Mouse (Mus musculus) embryonic facial prominence, embryonic 15.5 days (tissue): ENCODE data around the gene 9130409I23Rik. TPM values are rescaled to one million over a fixed set of nuclear protein-coding genes. Genes with fewer than 3 reads are reported as not detected.

Experiments
- ATAC-seq: fragments of 200-750 bp; cut with Nextera tagmentation; 2 replicates; pipeline ENCODE4 v1.8.0; 2017; ENCODE audit warnings: low read depth, moderate TSS enrichment; ENCODE audit not compliant: insufficient number of reproducible peaks, low FRiP score, low TSS enrichment
- H3K27ac ChIP-seq: fragments of 300-500 bp; sonication (generic); replicated peaks from 2 replicates; pipeline ENCODE4 v1.5.1; 2015; ENCODE audit warnings: mild to moderate bottlenecking, inconsistent platforms
- H3K27me3 ChIP-seq: fragments of 300-500 bp; sonication (generic); 2 replicates; pipeline ENCODE4 v1.6.1; 2015; ENCODE audit warnings: inconsistent platforms
- H3K36me3 ChIP-seq: fragments of 300-500 bp; sonication (generic); 2 replicates; pipeline ENCODE4 v1.6.1; 2015; ENCODE audit warnings: mild to moderate bottlenecking, inconsistent platforms
- H3K4me1 ChIP-seq: fragments of 300-500 bp; sonication (generic); 2 replicates; pipeline ENCODE4 v1.6.1; 2015; ENCODE audit warnings: inconsistent platforms
- H3K4me2 ChIP-seq: fragments of 300-500 bp; sonication (generic); replicated peaks from 2 replicates; pipeline ENCODE4 v1.6.1; 2015; ENCODE audit warnings: mild to moderate bottlenecking, inconsistent platforms
- H3K4me3 ChIP-seq: fragments of 300-500 bp; sonication (generic); replicated peaks from 2 replicates; pipeline ENCODE4 v1.5.1; 2015; ENCODE audit warnings: mild to moderate bottlenecking, inconsistent platforms
- H3K9ac ChIP-seq: fragments of 300-500 bp; sonication (generic); 2 replicates; pipeline ENCODE4 v1.6.1; 2015; ENCODE audit warnings: inconsistent platforms
- H3K9me3 ChIP-seq: fragments of 300-500 bp; sonication (generic); replicated peaks from 2 replicates; pipeline ENCODE4 v1.6.1; 2016; ENCODE audit warnings: inconsistent platforms
- whole genome bisulfite sequencing: fragments of 180-500 bp; shearing (Covaris S2); methylation state at CpG from one replicate; pipeline ENCODE4 v1.1.7; 2015; 5-methylcytosine and 5-hydroxymethylcytosine counted together
- polyA plus RNA-seq: library from polyadenylated mRNA; unstranded; fragments of >200 nt; fragmentation: Nextera tagmentation; extraction: Ambion mirVana; gene quantifications from 2 replicates; pipeline ENCODE4 v1.2.1, GENCODE M21; 2015

The 9130409I23Rik gene
- polyA plus RNA-seq, 1 experiment from 2014 or later: not detected

- H3K4me1 ChIP-seq: peaks cover 24% of the 10 kb centered on the region
- H3K36me3 ChIP-seq: no peaks in the 10 kb centered on the region
- H3K9me3 ChIP-seq: no peaks in the 10 kb centered on the region
- H3K4me3 ChIP-seq: no peak overlapping the region
- H3K9ac ChIP-seq: no peak overlapping the region
- no peak overlapping the region for H3K27ac ChIP-seq
- 80% methylated on average over 6 of the region's 6 CpGs for WGBS
- H3K27me3 ChIP-seq: no peaks in the 10 kb centered on the region
- ATAC-seq: no peak
- H3K4me2 ChIP-seq: no peak overlapping the region
Measured at GRCm38 (mm10) chr1:181013446-181013845, 37.6 kb upstream of the 9130409I23Rik start.

- H3K4me2 ChIP-seq: 0 out of 2 replicates have a peak overlapping the region, but pooled peaks have one; percentile 10
- WGBS: 60% methylated on average over 6 of the region's 6 CpGs
- peaks cover 24% of the 10 kb centered on the region for H3K4me1 ChIP-seq
- no peak overlapping the region for H3K9ac ChIP-seq
- H3K27ac ChIP-seq: peak overlapping the region; percentile 66; the same call in 1 of the 2 replicates
- ATAC-seq: no peak
- no peak overlapping the region for H3K4me3 ChIP-seq
- H3K27me3 ChIP-seq: no peaks in the 10 kb centered on the region; the same call in 1 of the 2 replicates
- H3K9me3 ChIP-seq: no peaks in the 10 kb centered on the region
- no peaks in the 10 kb centered on the region for H3K36me3 ChIP-seq
Measured at GRCm38 (mm10) chr1:181014731-181015500, 36.1 kb upstream of the 9130409I23Rik start.

GRCm38 (mm10) chr1:181015558-181015957 is 35.5 kb upstream of the 9130409I23Rik start:
- Histone ChIP-seq H3K27me3 (no peaks in the 10 kb centered on the region; the same call in 1 of the 2 replicates), H3K4me1 (peaks cover 24% of the 10 kb centered on the region), H3K9me3 (no peaks in the 10 kb centered on the region), H3K36me3 (no peaks in the 10 kb centered on the region), H3K9ac (no peak overlapping the region), H3K4me2 (peak overlapping the region; percentile 95; the same call in 1 of the 2 replicates), H3K4me3 (no peak overlapping the region), H3K27ac (peak overlapping the region; percentile 66)
- no peak for ATAC-seq

- Histone ChIP-seq H3K9me3 (no peaks in the 10 kb centered on the region), H3K27ac (peak overlapping the region; percentile 66), H3K9ac (no peak overlapping the region), H3K4me3 (no peak overlapping the region), H3K4me2 (peak overlapping the region; percentile 95; the same call in 1 of the 2 replicates), H3K27me3 (no peaks in the 10 kb centered on the region; the same call in 1 of the 2 replicates), H3K36me3 (no peaks in the 10 kb centered on the region), H3K4me1 (peaks cover 24% of the 10 kb centered on the region)
- 63% methylated on average over 4 of the region's 4 CpGs for WGBS
- no peak for ATAC-seq
Measured at GRCm38 (mm10) chr1:181016045-181016444, 35.0 kb upstream of the 9130409I23Rik start.

- ATAC-seq: 0 out of 2 replicates have a peak, but pooled peaks have one; percentile 44
- no peak overlapping the region for H3K9ac ChIP-seq
Measured at GRCm38 (mm10) chr1:181016532-181017131, 34.4 kb upstream of the 9130409I23Rik start.

GRCm38 (mm10) chr1:181017212-181017711 is 33.8 kb upstream of the 9130409I23Rik start:
- Histone ChIP-seq H3K9me3 (no peaks in the 10 kb centered on the region), H3K27ac (peak overlapping the region; percentile 66), H3K4me1 (peaks cover 24% of the 10 kb centered on the region), H3K4me3 (peak overlapping the region; percentile 51), H3K27me3 (no peaks in the 10 kb centered on the region; the same call in 1 of the 2 replicates), H3K4me2 (peak overlapping the region; percentile 95), H3K9ac (no peak overlapping the region), H3K36me3 (no peaks in the 10 kb centered on the region)
- peak; percentile 69 for ATAC-seq
- under 1% methylated on average over 22 of the region's 22 CpGs for WGBS

More at GRCm38 (mm10) chr1:181016532-181017131, 34.4 kb upstream of the 9130409I23Rik start:
- Histone ChIP-seq H3K36me3 (no peaks in the 10 kb centered on the region), H3K27ac (peak overlapping the region; percentile 66), H3K4me3 (peak overlapping the region; percentile 51), H3K27me3 (no peaks in the 10 kb centered on the region; the same call in 1 of the 2 replicates), H3K4me1 (peaks cover 24% of the 10 kb centered on the region), H3K4me2 (peak overlapping the region; percentile 95), H3K9me3 (no peaks in the 10 kb centered on the region)
- WGBS: under 1% methylated on average over 21 of the region's 21 CpGs

GRCm38 (mm10) chr1:181017890-181018420 is 33.1 kb upstream of the 9130409I23Rik start:
- no peak overlapping the region; the same call in 1 of the 2 replicates for H3K27ac ChIP-seq
- no peak overlapping the region for H3K4me3 ChIP-seq
- WGBS: 77% methylated on average over 13 of the region's 13 CpGs
- H3K9ac ChIP-seq: no peak overlapping the region
- ATAC-seq: no peak
- no peaks in the 10 kb centered on the region for H3K36me3 ChIP-seq
- peaks cover 24% of the 10 kb centered on the region for H3K4me1 ChIP-seq
- peak overlapping the region; percentile 95; the same call in 1 of the 2 replicates for H3K4me2 ChIP-seq
- no peaks in the 10 kb centered on the region; the same call in 1 of the 2 replicates for H3K27me3 ChIP-seq
- no peaks in the 10 kb centered on the region for H3K9me3 ChIP-seq

- no peak for ATAC-seq
- 47% methylated on average over 5 of the region's 5 CpGs for WGBS
- H3K27me3 ChIP-seq: no peaks in the 10 kb centered on the region; the same call in 1 of the 2 replicates
Measured at GRCm38 (mm10) chr1:181020756-181021487, 30.1 kb upstream of the 9130409I23Rik start, which contains the start of gene Ephx1. Ephx1 (minus strand) TSS chr1:181020904.

GRCm38 (mm10) chr1:181021488-181021865 is 29.6 kb upstream of the 9130409I23Rik start:
- Histone ChIP-seq H3K4me3 (no peak overlapping the region), H3K4me1 (peaks cover 8% of the 10 kb centered on the region), H3K4me2 (no peak overlapping the region), H3K27ac (no peak overlapping the region), H3K9me3 (no peaks in the 10 kb centered on the region), H3K36me3 (no peaks in the 10 kb centered on the region), H3K9ac (no peak overlapping the region), H3K27me3 (no peaks in the 10 kb centered on the region; the same call in 1 of the 2 replicates)
- 62% methylated on average over 7 of the region's 7 CpGs for WGBS
- no peak for ATAC-seq

More at GRCm38 (mm10) chr1:181020756-181021487, 30.1 kb upstream of the 9130409I23Rik start, which contains the start of gene Ephx1:
- H3K9me3 ChIP-seq: no peaks in the 10 kb centered on the region
- H3K4me3 ChIP-seq: no peak within 1 kb of the TSS
- H3K36me3 ChIP-seq: no peaks in the 10 kb centered on the region
- no peak within 1 kb of the TSS for H3K9ac ChIP-seq
- no peak within 1 kb of the TSS for H3K27ac ChIP-seq
- no peak within 1 kb of the TSS for H3K4me2 ChIP-seq
- peaks cover 14% of the 10 kb centered on the region for H3K4me1 ChIP-seq

GRCm38 (mm10) chr1:181022265-181022664 is 28.8 kb upstream of the 9130409I23Rik start:
- Histone ChIP-seq H3K4me3 (no peak overlapping the region), H3K27me3 (no peaks in the 10 kb centered on the region; the same call in 1 of the 2 replicates), H3K9me3 (no peaks in the 10 kb centered on the region), H3K9ac (no peak overlapping the region), H3K36me3 (no peaks in the 10 kb centered on the region), H3K4me1 (peaks cover 5% of the 10 kb centered on the region; the same call in 1 of the 2 replicates), H3K4me2 (no peak overlapping the region), H3K27ac (no peak overlapping the region)
- 13% methylated on average over 1 of the region's 1 CpGs for WGBS
- no peak; the same call in 1 of the 2 replicates for ATAC-seq
